Mouse (Mus musculus) embryonic facial prominence, embryonic 14.5 days (tissue): ENCODE measurements at regions not wholly inside any gene's neighbourhood (a gene's known extent, or its start where the extent isn't known, plus 50 kb on each side); places are given as distances from the start of the nearest gene placed in this dataset. TPM values are rescaled to one million over a fixed set of nuclear protein-coding genes. Genes with fewer than 3 reads are reported as not detected.

ENCODE experiments used
- ATAC-seq: fragments of 200-750 bp; cut with Nextera tagmentation; 2 replicates; pipeline ENCODE4 v1.8.0; 2017; ENCODE audit warnings: low read depth, moderate number of reproducible peaks, moderate TSS enrichment
- DNase-seq: peaks from one replicate; pipeline ENCODE4 v3.0.0-alpha.2; 2015; ENCODE audit warnings: low spot score
- H3K27ac ChIP-seq: fragments of 300-500 bp; sonication (generic); replicated peaks from 2 replicates; pipeline ENCODE4 v1.5.1; 2014; ENCODE audit warnings: low read depth, mild to moderate bottlenecking, low read length, moderate library complexity
- H3K27me3 ChIP-seq: fragments of 300-500 bp; sonication (generic); replicated peaks from 2 replicates; pipeline ENCODE4 v1.6.1; 2014; ENCODE audit warnings: low read length; ENCODE audit not compliant: control insufficient read depth, insufficient read depth
- H3K36me3 ChIP-seq: fragments of 300-500 bp; sonication (generic); 2 replicates; pipeline ENCODE4 v1.6.1; 2014; ENCODE audit warnings: low read length, mixed read lengths; ENCODE audit not compliant: control insufficient read depth, insufficient read depth
- H3K4me1 ChIP-seq: fragments of 300-500 bp; sonication (generic); 2 replicates; pipeline ENCODE4 v1.6.1; 2014; ENCODE audit warnings: antibody characterized with exemption, low read length; ENCODE audit not compliant: control insufficient read depth, insufficient read depth
- H3K4me2 ChIP-seq: fragments of 300-500 bp; sonication (generic); 2 replicates; pipeline ENCODE4 v1.6.1; 2014; ENCODE audit warnings: low read depth, mild to moderate bottlenecking, low read length, moderate library complexity, mixed read lengths
- H3K4me3 ChIP-seq: fragments of 300-500 bp; sonication (generic); 2 replicates; pipeline ENCODE4 v1.5.1; 2014; ENCODE audit warnings: low read depth, mild to moderate bottlenecking, low read length
- H3K9ac ChIP-seq: fragments of 300-500 bp; sonication (generic); 2 replicates; pipeline ENCODE4 v1.6.1; 2014; ENCODE audit warnings: low read depth, mild to moderate bottlenecking, low read length, moderate library complexity, mixed read lengths
- H3K9me3 ChIP-seq: fragments of 300-500 bp; sonication (generic); 2 replicates; pipeline ENCODE4 v1.6.1; 2016; ENCODE audit warnings: low read length; ENCODE audit not compliant: control insufficient read depth
- WGBS: fragments of 180-500 bp; shearing (Covaris S2); extraction: QIAGEN DNeasy Blood & Tissue Kit; methylation state at CpG from one replicate; pipeline ENCODE4 v1.1.7; 2014; 5-methylcytosine and 5-hydroxymethylcytosine counted together
- microRNA counts: library from miRNA; unstranded; fragments of <30 nt; microRNA quantifications from one replicate; lab custom pipeline; 2017
- microRNA-seq: library from miRNA; unstranded; fragments of <30 nt; microRNA quantifications from one replicate; pipeline ENCODE4, GENCODE M21; 2016; ENCODE audit warnings: borderline number of aligned reads

DNA sequence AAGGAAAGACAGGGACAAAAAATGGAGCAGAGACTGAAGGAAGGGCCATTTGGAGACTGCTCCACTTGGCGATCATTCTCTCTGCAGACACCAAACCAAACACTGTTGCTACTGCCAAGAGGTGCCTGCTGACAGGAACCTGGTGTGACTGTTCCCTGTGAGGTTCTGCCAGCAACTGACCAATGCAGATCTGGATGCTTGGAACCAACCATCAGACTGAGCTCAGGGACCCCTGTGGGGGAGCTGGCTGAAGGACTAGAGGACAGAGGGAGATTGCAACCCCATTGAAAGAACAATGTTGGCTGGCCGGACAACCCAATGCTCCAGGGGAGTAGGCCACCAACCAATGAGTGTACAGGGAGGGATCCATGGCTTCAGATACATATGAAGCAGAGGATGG lies 139.2 kb upstream of the Cep126 start:
- H3K36me3 ChIP-seq: no peaks in the 10 kb centered on the region
- H3K9ac ChIP-seq: no peak overlapping the region
- H3K9me3 ChIP-seq: no peaks in the 10 kb centered on the region
- H3K27ac ChIP-seq: no peak overlapping the region
- 84% methylated on average over 2 of the region's 2 CpGs for WGBS
- H3K4me3 ChIP-seq: no peak overlapping the region
- no peaks in the 10 kb centered on the region for H3K27me3 ChIP-seq
- ATAC-seq (no peak), DNase-seq (no peak)
- no peak overlapping the region for H3K4me2 ChIP-seq
- H3K4me1 ChIP-seq: no peaks in the 10 kb centered on the region

- H3K36me3 ChIP-seq: no peaks in the 10 kb centered on the region
- WGBS: 67% methylated on average over 3 of the region's 3 CpGs
- H3K4me3 ChIP-seq: no peak overlapping the region
- H3K9me3 ChIP-seq: no peaks in the 10 kb centered on the region
- no peak overlapping the region for H3K4me2 ChIP-seq
- no peak overlapping the region for H3K9ac ChIP-seq
- H3K27me3 ChIP-seq: no peaks in the 10 kb centered on the region
- ATAC-seq (no peak), DNase-seq (no peak)
- no peak overlapping the region for H3K27ac ChIP-seq
- H3K4me1 ChIP-seq: no peaks in the 10 kb centered on the region
These were observed 115.4 kb upstream of the Cep126 start for GRCm38 (mm10) chr9:8249542-8249941.

- Histone ChIP-seq H3K4me2 (no peak overlapping the region), H3K27me3 (no peaks in the 10 kb centered on the region), H3K4me1 (no peaks in the 10 kb centered on the region), H3K4me3 (no peak overlapping the region), H3K9ac (no peak overlapping the region), H3K9me3 (no peaks in the 10 kb centered on the region), H3K36me3 (no peaks in the 10 kb centered on the region), H3K27ac (no peak overlapping the region)
- 0 out of 2 replicates have a peak, but pooled peaks have one; percentile 9 for ATAC-seq
- no peak for DNase-seq
These were observed 94.0 kb upstream of the Cep126 start for GRCm38 (mm10) chr9:8228078-8228477.

DNA sequence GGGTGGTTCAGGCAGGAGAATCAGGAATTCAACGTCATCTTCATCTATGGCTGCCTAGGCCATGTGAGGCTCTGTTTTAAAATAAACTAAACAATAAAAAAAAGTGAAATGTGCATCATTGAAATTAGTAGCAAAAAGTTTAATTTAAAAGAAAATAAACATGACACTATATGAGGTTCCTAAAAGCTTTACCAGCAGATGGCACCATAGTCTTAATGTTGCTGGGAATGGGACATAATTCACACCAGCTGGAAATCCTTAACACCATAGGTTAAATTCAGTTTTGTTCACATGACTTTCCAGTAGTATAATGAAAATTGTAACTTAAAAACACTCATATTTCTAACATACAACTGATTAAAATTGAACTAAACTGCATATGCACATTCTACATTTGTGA lies 92.3 kb upstream of the Cep126 start:
- DNase-seq (peak; percentile 83), ATAC-seq (no peak)
- Histone ChIP-seq H3K9me3 (no peaks in the 10 kb centered on the region), H3K9ac (no peak overlapping the region), H3K27me3 (no peaks in the 10 kb centered on the region), H3K36me3 (no peaks in the 10 kb centered on the region), H3K4me3 (no peak overlapping the region), H3K4me1 (no peaks in the 10 kb centered on the region), H3K4me2 (no peak overlapping the region), H3K27ac (no peak overlapping the region)
- WGBS: 15% methylated on average over 1 of the region's 1 CpGs

GRCm38 (mm10) chr9:8208855-8209254 lies 74.8 kb upstream of the Cep126 start:
- Histone ChIP-seq H3K36me3 (no peaks in the 10 kb centered on the region), H3K9ac (no peak overlapping the region), H3K27me3 (no peaks in the 10 kb centered on the region), H3K4me1 (no peaks in the 10 kb centered on the region), H3K9me3 (no peaks in the 10 kb centered on the region), H3K4me3 (no peak overlapping the region), H3K27ac (no peak overlapping the region), H3K4me2 (no peak overlapping the region)
- DNase-seq (peak; percentile 71), ATAC-seq (peak; percentile 82; the same call in 1 of the 2 replicates)

- Histone ChIP-seq H3K27me3 (no peaks in the 10 kb centered on the region), H3K9me3 (no peaks in the 10 kb centered on the region), H3K9ac (no peak overlapping the region), H3K36me3 (no peaks in the 10 kb centered on the region), H3K4me1 (no peaks in the 10 kb centered on the region), H3K27ac (no peak overlapping the region), H3K4me3 (no peak overlapping the region), H3K4me2 (no peak overlapping the region)
- 72% methylated on average over 1 of the region's 1 CpGs for WGBS
- DNase-seq (no peak), ATAC-seq (no peak)
These were observed 51.3 kb upstream of the Cep126 start for GRCm38 (mm10) chr9:8185433-8185832.

MicroRNA genes in the stretch of these regions (microRNA counts, 519-probe panel; counts per million panel counts)
- microRNA mmu-miR-1899 (lab: Ali Mortazavi, UCI): 19.3 counts per million

Small RNA genes in the stretch of these regions (microRNA-seq; reads per million reads assigned to microRNA genes)
- gene Mir1899: not detected
